ENCODE assay signal across 9 mouse cellular contexts in genomic region chr11:11901509-11901908, GRCm38 (mm10). TPM values are rescaled to one million over a fixed set of nuclear protein-coding genes. Genes with fewer than 3 reads are reported as not detected.
DNase-seq lines count a peak whose midpoint lies in the region; ATAC-seq lines count a peak whose summit lies in the region.
"Had no signal": no experiment of that assay in that cellular context is flagged by ENCODE, and none has a peak within 500 bp of the region (broad histone marks: within the 10 kb centered on the region; RNA-seq: fewer than 3 reads in every experiment).

No protein-coding gene starts in this region.

- no peak overlapping the region for H3K9ac ChIP-seq in forebrain, embryonic 13.5 days
- H3K9ac ChIP-seq in forebrain, embryonic 15.5 days (replicated peaks): no peak overlapping the region
- H3K9ac ChIP-seq: hindbrain, embryonic 14.5 days had no signal

- H3K4me1 ChIP-seq in forebrain, embryonic 13.5 days: no peaks in the 10 kb centered on the region
- H3K4me1 ChIP-seq in forebrain, embryonic 15.5 days: no peaks in the 10 kb centered on the region
- H3K4me1 ChIP-seq in forebrain, embryonic 10.5 days: no peaks in the 10 kb centered on the region

- no peak overlapping the region for H3K27ac ChIP-seq in forebrain, embryonic 13.5 days
- H3K27ac ChIP-seq in forebrain, embryonic 15.5 days (replicated peaks): no peak overlapping the region
- no peak overlapping the region for H3K27ac ChIP-seq in forebrain, embryonic 10.5 days
- H3K27ac ChIP-seq: hindbrain, embryonic 14.5 days had no signal

- intact Hi-C loops in heart, postnatal 14 days (cut with DNase I): no loop called here

- ATAC-seq in forebrain, embryonic 13.5 days: 0 out of 2 replicates have a peak, but pooled peaks have one; percentile 30
- no peak for ATAC-seq in forebrain, embryonic 15.5 days (replicated peaks)
- ATAC-seq in erythroblast, adult 5-6 weeks (replicated peaks; ENCODE audit: low FRiP score, poor library complexity, severe bottlenecking): no peak

- WGBS in forebrain, embryonic 13.5 days: 83% methylated on average over 5 of the region's 5 CpGs
- 75% methylated on average over 5 of the region's 5 CpGs for WGBS in forebrain, embryonic 15.5 days
- WGBS in forebrain, embryonic 10.5 days: 91% methylated on average over 5 of the region's 5 CpGs

- DNase-seq in heart, adult 8-10 months (ENCODE audit: low spot score): peak; percentile 16
- DNase-seq in heart, postnatal 14 days: peak; percentile 28 to 64
- DNase-seq in lung, postnatal 14 days: peak; percentile 35
- no peak for DNase-seq in testis, postnatal 14 days (ENCODE audit: low spot score)
- no peak for DNase-seq in forebrain, embryonic 10.5 days (ENCODE audit: extremely low spot score, low spot score)

- H3K4me2 ChIP-seq in forebrain, embryonic 13.5 days: no peak overlapping the region
- H3K4me2 ChIP-seq in forebrain, embryonic 15.5 days (replicated peaks): no peak overlapping the region
- H3K4me2 ChIP-seq: hindbrain, embryonic 14.5 days had no signal

- no peaks in the 10 kb centered on the region for H3K9me3 ChIP-seq in forebrain, embryonic 13.5 days (replicated peaks)
- no peaks in the 10 kb centered on the region for H3K9me3 ChIP-seq in forebrain, embryonic 15.5 days
- no peaks in the 10 kb centered on the region for H3K9me3 ChIP-seq in forebrain, embryonic 10.5 days

- no peaks in the 10 kb centered on the region for H3K27me3 ChIP-seq in forebrain, embryonic 13.5 days
- no peaks in the 10 kb centered on the region for H3K27me3 ChIP-seq in forebrain, embryonic 15.5 days
- no peaks in the 10 kb centered on the region for H3K27me3 ChIP-seq in forebrain, embryonic 10.5 days (ENCODE audit: poor library complexity, severe bottlenecking)

- no peak overlapping the region for H3K4me3 ChIP-seq in forebrain, embryonic 13.5 days
- no peak overlapping the region for H3K4me3 ChIP-seq in forebrain, embryonic 15.5 days
- H3K4me3 ChIP-seq in forebrain, embryonic 10.5 days: no peak overlapping the region

- H3K36me3 ChIP-seq in forebrain, embryonic 13.5 days (ENCODE audit: poor library complexity, severe bottlenecking): no peaks in the 10 kb centered on the region
- no peaks in the 10 kb centered on the region for H3K36me3 ChIP-seq in forebrain, embryonic 15.5 days
- H3K36me3 ChIP-seq in forebrain, embryonic 10.5 days (replicated peaks): no peaks in the 10 kb centered on the region

RNA-seq across cellular contexts. Expression of gene Ddc, which starts 3.6 kb away (rescaled TPM):
- 6.2 and 7.4 TPM in 2 replicates for polyA plus RNA-seq in forebrain, embryonic 13.5 days (2015; fragmentation: Nextera tagmentation; extraction: Ambion mirVana)
- 3.2 and 6.9 TPM in 2 replicates for polyA plus RNA-seq in forebrain, embryonic 15.5 days (2015; fragmentation: Nextera tagmentation; extraction: Ambion mirVana)
- 1 to 10 TPM in 2 of 4 experiments, under 1 TPM in 2; 0.66 to 1.2 (median 0.93) TPM for total RNA-seq in heart, adult 8-10 months (2022)
- 1 to 10 TPM; 3.1 to 5.8 TPM for total RNA-seq in heart, postnatal 14 days (2021)
- total RNA-seq in erythroblast, adult 5-6 weeks (2015; ENCODE audit: low replicate concordance): not detected in 2 replicates
- total RNA-seq in erythroblast, adult 5-6 weeks (2017; ENCODE audit: low replicate concordance): not detected in 2 replicates
- polyA plus RNA-seq in forebrain, embryonic 10.5 days (2016; fragmentation: Nextera tagmentation; extraction: Ambion mirVana): 5.1 and 6.0 TPM in 2 replicates

Comparison
In these comparisons a context has a peak if more than half of its experiments do, and no peak if none do; other contexts are left out.
1. DNase-seq: peak in heart, adult 8-10 months (single experiment), heart, postnatal 14 days (2 of 2) and lung, postnatal 14 days (single experiment); none in testis, postnatal 14 days (single experiment) and forebrain, embryonic 10.5 days (single experiment).